Mouse (Mus musculus) frontal cortex, postnatal 10 days (tissue): Measurements from ENCODE around the gene Riiad1.
A peak's percentile ranks its signal among the peaks of the same experiment; 100 is the strongest.

Source experiments
- DNase-seq, 2 experiments: peaks; one replicate each; pipeline ENCODE4 v3.0.0; 2022; ENCODE audit warnings: low spot score in 2 of 2, mixed read lengths in 1 of 2

The Riiad1 gene

GRCm38 (mm10) chr3:94480291-94480884 lies at the start of gene Riiad1:
TSS of gene Riiad1 (minus strand) at chr3:94480341.
- no peak for DNase-seq

- DNase-seq: no peak
These were observed 46.6 kb upstream of the Riiad1 start for GRCm38 (mm10) chr3:94526731-94527130.

GRCm38 (mm10) chr3:94506664-94507063 lies 26.5 kb upstream of the Riiad1 start:
- DNase-seq: no peak

GRCm38 (mm10) chr3:94502243-94502642 lies 22.1 kb upstream of the Riiad1 start:
- DNase-seq: no peak

- DNase-seq: no peak
These were observed 17.0 kb upstream of the Riiad1 start for GRCm38 (mm10) chr3:94497162-94497561.

GRCm38 (mm10) chr3:94487581-94487980 lies 7.4 kb upstream of the Riiad1 start:
- no peak for DNase-seq

- no peak for DNase-seq
These were observed 5.8 kb upstream of the Riiad1 start for GRCm38 (mm10) chr3:94485922-94486321.

GRCm38 (mm10) chr3:94483790-94484439 lies 3.8 kb upstream of the Riiad1 start:
- peak; percentile 95 to 96 for DNase-seq

- no peak for DNase-seq
These were observed 2.7 kb upstream of the Riiad1 start for GRCm38 (mm10) chr3:94482764-94483385.

- DNase-seq: no peak
These were observed 1.3 kb upstream of the Riiad1 start for GRCm38 (mm10) chr3:94481429-94481828.

- DNase-seq: no peak
These were observed 577 bp downstream of the Riiad1 start for GRCm38 (mm10) chr3:94479564-94479963.

GRCm38 (mm10) chr3:94478591-94479169 lies 1.5 kb downstream of the Riiad1 start:
- DNase-seq: no peak

- peak; percentile 69 to 82 for DNase-seq
These were observed 2.1 kb downstream of the Riiad1 start, which contains the start of gene Celf3 for GRCm38 (mm10) chr3:94477981-94478422. TSS of gene Celf3 (plus strand) at chr3:94478295.

- no peak for DNase-seq
These were observed 2.7 kb downstream of the Riiad1 start for GRCm38 (mm10) chr3:94477444-94477843.

GRCm38 (mm10) chr3:94476301-94477035 lies 3.7 kb downstream of the Riiad1 start:
- DNase-seq: no peak

GRCm38 (mm10) chr3:94473567-94474232 lies 6.4 kb downstream of the Riiad1 start:
- DNase-seq: no peak

GRCm38 (mm10) chr3:94473115-94473505 lies 7.0 kb downstream of the Riiad1 start:
- no peak for DNase-seq

- no peak for DNase-seq
These were observed 7.6 kb downstream of the Riiad1 start for GRCm38 (mm10) chr3:94472447-94473114.

- DNase-seq: no peak
These were observed 11.2 kb downstream of the Riiad1 start for GRCm38 (mm10) chr3:94468931-94469330.

- peak in 1 of 2 experiments; percentile 60 for DNase-seq
These were observed 14.3 kb downstream of the Riiad1 start for GRCm38 (mm10) chr3:94465632-94466430.
